Mouse (Mus musculus) limb, embryonic 12.5 days (tissue): Measurements from ENCODE around the gene Olfr1039. TPM values are rescaled to one million over a fixed set of nuclear protein-coding genes. Genes with fewer than 3 reads are reported as not detected.
"Not testable (repeated sequence)": the region's sequence is repeated elsewhere in the genome, so short reads cannot be mapped to it uniquely, and the experiment has no call there.

Experiments used
- ATAC-seq: fragments of 200-750 bp; cut with Nextera tagmentation; 2 replicates; pipeline ENCODE4 v1.8.0; 2017; ENCODE audit warnings: low read depth, moderate TSS enrichment; ENCODE audit not compliant: insufficient number of reproducible peaks, insufficient read depth, low FRiP score, low TSS enrichment
- H3K27ac ChIP-seq: fragments of 300-500 bp; sonication (generic); 2 replicates; pipeline ENCODE4 v1.5.1; 2016; ENCODE audit warnings: mild to moderate bottlenecking, moderate library complexity
- H3K27me3 ChIP-seq: fragments of 300-500 bp; sonication (generic); 2 replicates; pipeline ENCODE4 v1.6.1; 2016; ENCODE audit warnings: mild to moderate bottlenecking, moderate library complexity
- H3K36me3 ChIP-seq: fragments of 300-500 bp; sonication (generic); 2 replicates; pipeline ENCODE4 v1.6.1; 2016; ENCODE audit warnings: mild to moderate bottlenecking, moderate library complexity
- H3K4me1 ChIP-seq: fragments of 300-500 bp; sonication (generic); replicated peaks from 2 replicates; pipeline ENCODE4 v1.6.1; 2016
- H3K4me2 ChIP-seq: fragments of 300-500 bp; sonication (generic); 2 replicates; pipeline ENCODE4 v1.6.1; 2016; ENCODE audit warnings: mild to moderate bottlenecking, moderate library complexity
- H3K4me3 ChIP-seq: fragments of 300-500 bp; sonication (generic); replicated peaks from 2 replicates; pipeline ENCODE4 v1.5.1; 2016; ENCODE audit warnings: mild to moderate bottlenecking
- H3K9ac ChIP-seq: fragments of 300-500 bp; sonication (generic); replicated peaks from 2 replicates; pipeline ENCODE4 v1.6.1; 2016; ENCODE audit warnings: mild to moderate bottlenecking, moderate library complexity
- H3K9me3 ChIP-seq: fragments of 300-500 bp; sonication (generic); 2 replicates; pipeline ENCODE4 v1.6.1; 2016; ENCODE audit warnings: mild to moderate bottlenecking, moderate library complexity
- WGBS: fragments of 180-500 bp; shearing (Covaris S2); methylation state at CpG from one replicate; pipeline ENCODE4 v1.1.7; 2016; 5-methylcytosine and 5-hydroxymethylcytosine counted together
- polyA plus RNA-seq: library from polyadenylated mRNA; unstranded; fragments of >200 nt; fragmentation: Nextera tagmentation; extraction: Ambion mirVana; gene quantifications from 2 replicates; pipeline ENCODE4 v1.2.1, GENCODE M21; 2016

Gene Olfr1039
- polyA plus RNA-seq: not detected in 2 replicates

- H3K27ac ChIP-seq: no peak within 1 kb of the TSS
- H3K4me3 ChIP-seq: no peak within 1 kb of the TSS
- H3K9me3 ChIP-seq: no peaks in the 10 kb centered on the region
- no peak within 1 kb of the TSS for H3K4me2 ChIP-seq
- no peaks in the 10 kb centered on the region for H3K4me1 ChIP-seq
- WGBS: 93% methylated on average over 1 of the region's 1 CpGs
- H3K36me3 ChIP-seq: no peaks in the 10 kb centered on the region
- no peak within 1 kb of the TSS for H3K9ac ChIP-seq
- H3K27me3 ChIP-seq: no peaks in the 10 kb centered on the region
- ATAC-seq: no peak
Measured at GRCm38 (mm10) chr2:86135828-86136227, at the start of gene Olfr1039. TSS of gene Olfr1039 (minus strand) at chr2:86135928.

DNA sequence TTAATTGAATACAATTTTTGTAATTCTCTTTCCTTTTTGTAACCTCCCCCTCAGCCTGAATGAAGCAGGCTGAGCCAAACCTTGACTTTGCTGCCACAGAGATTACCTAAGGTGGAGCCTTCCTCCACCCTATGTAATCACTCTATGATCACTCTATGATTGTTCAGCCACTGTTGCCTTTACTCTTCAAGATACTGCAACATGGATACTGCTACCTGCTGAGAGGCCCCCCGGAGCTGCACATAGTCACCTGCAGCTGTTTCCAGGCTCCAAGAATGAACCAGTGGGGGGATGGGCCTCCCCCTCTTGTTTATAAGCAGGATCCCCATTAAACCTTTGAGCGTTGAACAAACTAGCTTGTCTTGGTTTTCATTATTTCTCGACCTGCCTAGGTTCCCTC is 44.2 kb upstream of the Olfr1039 start:
- WGBS: 67% methylated on average over 3 of the region's 3 CpGs
- no peak overlapping the region for H3K27ac ChIP-seq
- no peaks in the 10 kb centered on the region for H3K36me3 ChIP-seq

DNA sequence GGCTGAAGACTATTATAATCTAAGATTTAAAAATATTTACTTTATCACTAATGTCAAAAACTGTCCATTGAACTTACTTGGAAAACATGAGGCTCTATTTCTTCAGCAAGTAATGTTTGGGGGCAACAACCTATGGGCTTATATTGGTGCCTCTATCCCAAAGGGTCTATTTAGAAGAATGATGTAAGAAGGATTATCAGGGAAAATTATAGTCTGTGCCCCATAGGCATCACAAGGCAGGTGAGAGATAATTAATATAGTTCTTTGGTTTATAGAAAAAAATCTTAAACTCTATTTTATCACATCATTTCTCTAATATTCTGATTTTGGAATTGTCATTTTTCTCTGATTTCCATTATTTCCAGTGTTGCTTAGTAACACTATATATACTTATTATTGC is 42.0 kb upstream of the Olfr1039 start, which contains the start of gene Olfr1044:
Gene Olfr1044, minus strand, starts transcription at position 101 of the 400 bp plus-strand sequence.
- H3K4me2 ChIP-seq: no peak within 1 kb of the TSS
- no peak within 1 kb of the TSS for H3K4me3 ChIP-seq
- H3K27me3 ChIP-seq: no peaks in the 10 kb centered on the region
- no peak for ATAC-seq
- H3K36me3 ChIP-seq: no peaks in the 10 kb centered on the region
- H3K9ac ChIP-seq: no peak within 1 kb of the TSS
- H3K4me1 ChIP-seq: no peaks in the 10 kb centered on the region
- no peak within 1 kb of the TSS for H3K27ac ChIP-seq
- H3K9me3 ChIP-seq: no peaks in the 10 kb centered on the region

More for the DNA sequence above, 44.2 kb upstream of the Olfr1039 start:
- Histone ChIP-seq H3K4me3 (no peak overlapping the region), H3K4me2 (no peak overlapping the region), H3K9ac (no peak overlapping the region), H3K4me1 (no peaks in the 10 kb centered on the region), H3K9me3 (no peaks in the 10 kb centered on the region), H3K27me3 (no peaks in the 10 kb centered on the region)
- no peak for ATAC-seq

DNA sequence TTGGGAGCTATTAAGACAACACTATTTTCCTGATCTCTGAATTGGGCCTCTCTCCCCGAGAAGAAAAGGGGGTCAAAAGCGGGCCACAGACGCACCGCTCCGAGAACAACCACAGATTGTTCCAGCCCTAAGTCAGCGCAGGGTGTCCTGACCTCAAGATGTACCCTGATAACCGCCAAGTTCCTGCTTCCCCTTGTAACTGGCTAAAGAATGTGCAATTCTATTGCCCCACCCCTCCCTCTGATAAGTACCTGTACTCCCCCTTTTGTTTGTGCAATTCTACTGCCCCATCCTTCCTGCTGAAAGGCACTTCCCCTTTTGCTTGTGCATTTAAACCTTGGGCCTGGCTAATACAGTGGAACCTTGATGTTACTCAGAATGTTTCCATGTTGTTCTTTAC is 39.7 kb upstream of the Olfr1039 start:
- not testable (repeated sequence) for H3K4me2 ChIP-seq, H3K36me3 ChIP-seq, H3K4me3 ChIP-seq, H3K27ac ChIP-seq, H3K4me1 ChIP-seq, ATAC-seq, H3K9me3 ChIP-seq, H3K9ac ChIP-seq, H3K27me3 ChIP-seq
- WGBS: 89% methylated on average over 7 of the region's 7 CpGs

DNA sequence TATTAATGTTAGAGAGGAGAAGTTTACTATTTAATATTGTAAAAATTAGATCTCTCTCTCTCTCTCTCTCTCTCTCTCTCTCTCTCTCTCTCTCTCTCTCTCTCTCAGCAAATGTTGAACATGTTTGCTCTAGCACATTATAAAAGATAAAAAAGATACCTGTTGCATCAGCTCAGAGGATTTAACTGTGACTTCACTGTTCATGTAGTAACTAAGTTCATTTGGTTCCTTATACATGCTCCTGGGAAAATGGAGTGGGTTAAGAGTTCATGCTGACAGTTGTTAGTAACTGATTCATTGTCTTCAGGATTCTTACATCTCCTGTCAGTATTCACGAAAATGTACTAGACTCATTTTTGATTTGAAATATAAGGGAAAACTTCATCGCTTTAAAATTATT is 31.7 kb upstream of the Olfr1039 start, which contains the start of gene Olfr1043:
Gene Olfr1043, minus strand, starts transcription at position 101 of the 400 bp plus-strand sequence.
- H3K27ac ChIP-seq: no peak within 1 kb of the TSS
- ATAC-seq: no peak
- no peak within 1 kb of the TSS for H3K4me2 ChIP-seq
- no peak within 1 kb of the TSS for H3K4me3 ChIP-seq
- H3K9ac ChIP-seq: no peak within 1 kb of the TSS
- no peaks in the 10 kb centered on the region for H3K27me3 ChIP-seq
- H3K36me3 ChIP-seq: no peaks in the 10 kb centered on the region
- no peaks in the 10 kb centered on the region for H3K9me3 ChIP-seq
- WGBS: 86% methylated on average over 2 of the region's 2 CpGs
- H3K4me1 ChIP-seq: no peaks in the 10 kb centered on the region

- Histone ChIP-seq H3K27me3 (no peaks in the 10 kb centered on the region), H3K4me1 (no peaks in the 10 kb centered on the region), H3K36me3 (no peaks in the 10 kb centered on the region), H3K9me3 (no peaks in the 10 kb centered on the region), H3K27ac (no peak within 1 kb of the TSS), H3K4me3 (no peak within 1 kb of the TSS), H3K9ac (no peak within 1 kb of the TSS), H3K4me2 (no peak within 1 kb of the TSS)
- 94% methylated on average over 2 of the region's 2 CpGs for WGBS
- ATAC-seq: no peak
Measured at GRCm38 (mm10) chr2:86161738-86162137, 26.0 kb upstream of the Olfr1039 start, which contains the start of gene Olfr1042. TSS of gene Olfr1042 (minus strand) at chr2:86161838.

DNA sequence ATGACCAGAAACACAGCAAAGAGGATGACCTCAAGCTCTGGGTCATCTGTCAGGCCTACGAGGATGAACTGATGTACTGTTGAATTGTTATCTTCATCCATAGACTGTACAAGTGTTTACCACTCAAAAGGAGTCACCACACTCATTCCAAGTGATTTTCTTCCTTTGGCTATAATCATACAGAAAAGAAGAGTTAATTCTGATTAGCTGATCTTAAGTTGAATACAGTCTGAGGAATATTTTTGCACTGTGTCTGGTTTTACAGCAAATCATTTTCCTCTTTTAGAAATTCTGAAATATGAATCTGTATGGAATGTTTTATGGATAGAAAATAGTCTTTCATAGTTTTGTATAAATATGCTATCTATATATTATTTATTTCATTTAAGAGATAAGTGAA is 10.9 kb upstream of the Olfr1039 start, which contains the start of gene Olfr1040:
Gene Olfr1040, minus strand, starts transcription at position 101 of the 400 bp plus-strand sequence.
- Histone ChIP-seq H3K4me1 (no peaks in the 10 kb centered on the region), H3K27ac (no peak within 1 kb of the TSS), H3K4me3 (no peak within 1 kb of the TSS), H3K9me3 (no peaks in the 10 kb centered on the region), H3K27me3 (no peaks in the 10 kb centered on the region), H3K36me3 (no peaks in the 10 kb centered on the region), H3K4me2 (no peak within 1 kb of the TSS), H3K9ac (no peak within 1 kb of the TSS)
- no peak for ATAC-seq
- WGBS: 95% methylated on average over 1 of the region's 1 CpGs

DNA sequence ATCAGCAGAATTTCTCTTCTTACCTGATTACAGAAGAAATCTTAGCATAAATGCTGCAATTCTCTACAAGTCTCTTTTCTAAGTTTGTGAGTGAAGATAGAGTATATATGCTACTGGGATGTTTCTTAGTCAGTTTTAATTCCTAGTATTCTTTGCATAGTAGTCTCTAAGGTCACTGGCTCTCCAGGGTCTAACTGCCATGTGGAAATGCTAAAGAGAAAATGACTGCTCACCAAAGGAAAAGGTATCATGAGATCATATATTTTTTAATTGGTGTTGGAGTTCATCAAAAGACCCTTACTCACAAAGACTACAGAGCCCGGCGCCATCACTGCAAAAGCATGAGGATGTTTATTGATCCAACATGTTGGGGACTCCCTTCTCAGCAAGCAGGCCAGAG is 48.4 kb downstream of the Olfr1039 start, which contains the start of gene Olfr1037:
Gene Olfr1037, minus strand, starts transcription at position 101 of the 400 bp plus-strand sequence.
- H3K27ac ChIP-seq: no peak within 1 kb of the TSS
- H3K27me3 ChIP-seq: no peaks in the 10 kb centered on the region
- H3K9me3 ChIP-seq: no peaks in the 10 kb centered on the region
- no peak within 1 kb of the TSS for H3K4me2 ChIP-seq
- H3K9ac ChIP-seq: no peak within 1 kb of the TSS
- ATAC-seq: no peak
- no peak within 1 kb of the TSS for H3K4me3 ChIP-seq
- 88% methylated on average over 2 of the region's 2 CpGs for WGBS
- H3K4me1 ChIP-seq: no peaks in the 10 kb centered on the region
- no peaks in the 10 kb centered on the region for H3K36me3 ChIP-seq

- H3K4me3 ChIP-seq, H3K27me3 ChIP-seq, H3K9me3 ChIP-seq, H3K9ac ChIP-seq, ATAC-seq, H3K4me2 ChIP-seq, H3K27ac ChIP-seq, H3K36me3 ChIP-seq, H3K4me1 ChIP-seq: not testable (repeated sequence)
- 92% methylated on average over 1 of the region's 1 CpGs for WGBS
Measured at GRCm38 (mm10) chr2:86080478-86080877, 55.2 kb downstream of the Olfr1039 start.

Other genes with a start within 250 kb of the Olfr1039 start
- not detected in 2 replicates for gene Olfr1024, start 230.9 kb downstream of the Olfr1039 start, polyA plus RNA-seq
- not detected in 2 replicates for gene Olfr1025-ps1, start 220.7 kb downstream of the Olfr1039 start, polyA plus RNA-seq
- not detected in 2 replicates for gene Olfr1026, start 214.4 kb downstream of the Olfr1039 start, polyA plus RNA-seq
- gene Olfr1028, start 185.5 kb downstream of the Olfr1039 start, polyA plus RNA-seq: not detected in 2 replicates
- gene Olfr1029, start 162.0 kb downstream of the Olfr1039 start, polyA plus RNA-seq: not detected in 2 replicates
- gene Olfr1030, start 156.7 kb downstream of the Olfr1039 start, polyA plus RNA-seq: not detected in 2 replicates
- gene Olfr1031, start 145.6 kb downstream of the Olfr1039 start, polyA plus RNA-seq: not detected in 2 replicates
- gene Olfr1032, start 130.4 kb downstream of the Olfr1039 start, polyA plus RNA-seq: not detected in 2 replicates
- gene Olfr1033, start 115.3 kb downstream of the Olfr1039 start, polyA plus RNA-seq: not detected in 2 replicates
- 0.04 TPM in 1 of 2 replicates, not detected in the other for gene Olfr1034, start 90.1 kb downstream of the Olfr1039 start, polyA plus RNA-seq
- gene Olfr1036, start 61.9 kb downstream of the Olfr1039 start, polyA plus RNA-seq: not detected in 2 replicates
- not detected in 2 replicates for gene Olfr1037, start 48.5 kb downstream of the Olfr1039 start, polyA plus RNA-seq
- gene Olfr1040, start 10.8 kb upstream of the Olfr1039 start, polyA plus RNA-seq: not detected in 2 replicates
- not detected in 2 replicates for gene Olfr1042, start 25.9 kb upstream of the Olfr1039 start, polyA plus RNA-seq
- gene Olfr1043, start 31.6 kb upstream of the Olfr1039 start, polyA plus RNA-seq: not detected in 2 replicates
- gene Olfr1044, start 41.9 kb upstream of the Olfr1039 start, polyA plus RNA-seq: not detected in 2 replicates
- gene Olfr52, start 49.8 kb upstream of the Olfr1039 start, polyA plus RNA-seq: not detected in 2 replicates
- not detected in 2 replicates for gene Olfr1045, start 67.1 kb upstream of the Olfr1039 start, polyA plus RNA-seq
- gene Olfr1046, start 83.4 kb upstream of the Olfr1039 start, polyA plus RNA-seq: not detected in 2 replicates
- gene Olfr1047, start 95.5 kb upstream of the Olfr1039 start, polyA plus RNA-seq: not detected in 2 replicates
- not detected in 2 replicates for gene Olfr1048, start 104.4 kb upstream of the Olfr1039 start, polyA plus RNA-seq
- not detected in 2 replicates for gene Olfr1049, start 122.4 kb upstream of the Olfr1039 start, polyA plus RNA-seq
- gene Olfr1051, start 143.2 kb upstream of the Olfr1039 start, polyA plus RNA-seq: not detected in 2 replicates
- gene Olfr1052, start 156.5 kb upstream of the Olfr1039 start, polyA plus RNA-seq: not detected in 2 replicates
- not detected in 2 replicates for gene Olfr1053, start 179.4 kb upstream of the Olfr1039 start, polyA plus RNA-seq
- not detected in 2 replicates for gene Olfr1054, start 199.5 kb upstream of the Olfr1039 start, polyA plus RNA-seq
- not detected in 2 replicates for gene Olfr1055, start 214.4 kb upstream of the Olfr1039 start, polyA plus RNA-seq
- gene Olfr1056, start 226.5 kb upstream of the Olfr1039 start, polyA plus RNA-seq: not detected in 2 replicates
- not detected in 2 replicates for gene Olfr1057, start 242.5 kb upstream of the Olfr1039 start, polyA plus RNA-seq